Mouse (Mus musculus): ENCODE results near the gene Crat. TPM values are rescaled to one million over a fixed set of nuclear protein-coding genes. Genes with fewer than 3 reads are reported as not detected.

The Crat gene
- polyA plus RNA-seq, 1 experiment from 2014 or later = 25.9 TPM

GRCm38 (mm10) chr2:30414101-30414500 lies 1.5 kb downstream of the Crat start:
- no peak overlapping the region for H3K4me3 ChIP-seq (ENCODE audit: low read length)
- no peaks in the 10 kb centered on the region for H3K27me3 ChIP-seq (replicated peaks; ENCODE audit: control insufficient read depth, insufficient read depth, low read length)
- 84% methylated on average over 4 of the region's 4 CpGs for WGBS
- no peaks in the 10 kb centered on the region for H3K9me3 ChIP-seq (ENCODE audit: control insufficient read depth, low read length)
- no peak overlapping the region for H3K4me2 ChIP-seq (ENCODE audit: low read depth, low read length)
- no peaks in the 10 kb centered on the region for H3K36me3 ChIP-seq (ENCODE audit: control insufficient read depth, insufficient read depth, low read length)
- no peak for ATAC-seq
- H3K27ac ChIP-seq (ENCODE audit: low read length) = no peak overlapping the region
- H3K4me1 ChIP-seq (ENCODE audit: control insufficient read depth, insufficient read depth, low read length) = peaks cover 24% of the 10 kb centered on the region
- 0 out of 2 replicates have a peak overlapping the region, but pooled peaks have one; percentile 33 for H3K9ac ChIP-seq (ENCODE audit: low read depth, low read length)

GRCm38 (mm10) chr2:30413038-30413973 lies 2.3 kb downstream of the Crat start:
- no peak overlapping the region for H3K9ac ChIP-seq (ENCODE audit: low read depth, low read length)
- H3K4me2 ChIP-seq (ENCODE audit: low read depth, low read length) = no peak overlapping the region
- H3K4me1 ChIP-seq (ENCODE audit: control insufficient read depth, insufficient read depth, low read length) = peaks cover 20% of the 10 kb centered on the region
- no peaks in the 10 kb centered on the region for H3K27me3 ChIP-seq (replicated peaks; ENCODE audit: control insufficient read depth, insufficient read depth, low read length)
- H3K36me3 ChIP-seq (ENCODE audit: control insufficient read depth, insufficient read depth, low read length) = no peaks in the 10 kb centered on the region
- 75% methylated on average over 16 of the region's 16 CpGs for WGBS
- no peak for ATAC-seq
- H3K4me3 ChIP-seq (ENCODE audit: low read length) = no peak overlapping the region
- no peaks in the 10 kb centered on the region for H3K9me3 ChIP-seq (ENCODE audit: control insufficient read depth, low read length)
- H3K27ac ChIP-seq (ENCODE audit: low read length) = no peak overlapping the region

DNA sequence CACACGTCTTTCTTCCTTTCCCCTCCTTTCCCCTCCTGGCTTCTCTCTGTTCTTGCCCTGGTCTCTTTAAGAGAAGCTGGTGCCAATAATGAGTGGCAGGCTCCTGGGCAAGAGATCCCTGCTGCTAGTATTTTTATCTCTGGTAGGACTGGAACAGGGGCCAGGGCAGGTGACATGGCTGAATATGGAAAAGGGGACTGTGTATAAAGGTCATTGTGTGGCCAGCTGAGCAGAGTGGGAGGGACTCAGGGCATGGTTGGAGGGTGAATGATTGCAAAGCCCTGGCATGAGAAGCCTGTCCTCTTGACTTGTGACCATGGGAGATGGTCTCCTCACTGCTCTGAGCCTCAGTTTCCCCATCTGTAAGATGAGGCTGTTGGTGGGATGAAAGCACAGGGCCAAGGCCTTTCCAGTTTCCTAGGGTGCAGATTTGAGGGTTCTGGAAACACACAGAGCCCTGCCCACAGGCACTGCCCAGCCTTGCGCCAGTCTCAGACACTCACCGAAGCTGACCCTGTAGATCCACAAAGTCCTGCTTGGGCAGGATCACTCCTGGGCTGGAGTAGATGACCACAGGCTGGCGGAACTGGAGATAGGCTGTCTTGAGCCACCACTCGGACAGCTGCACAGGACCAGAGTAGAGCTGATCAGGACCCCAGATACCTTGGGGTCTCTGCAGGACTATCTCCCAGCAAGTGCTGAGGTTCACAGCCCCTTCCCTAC lies 6.0 kb downstream of the Crat start:
- no peak overlapping the region for H3K4me3 ChIP-seq (ENCODE audit: low read length)
- peaks cover 8% of the 10 kb centered on the region for H3K4me1 ChIP-seq (ENCODE audit: control insufficient read depth, insufficient read depth, low read length)
- H3K27me3 ChIP-seq (replicated peaks; ENCODE audit: control insufficient read depth, insufficient read depth, low read length) = no peaks in the 10 kb centered on the region
- H3K9ac ChIP-seq (ENCODE audit: low read depth, low read length) = no peak overlapping the region
- H3K36me3 ChIP-seq (ENCODE audit: control insufficient read depth, insufficient read depth, low read length) = no peaks in the 10 kb centered on the region; the same call in 1 of the 2 replicates
- WGBS = 88% methylated on average over 5 of the region's 5 CpGs
- H3K9me3 ChIP-seq (ENCODE audit: control insufficient read depth, low read length) = no peaks in the 10 kb centered on the region
- no peak for ATAC-seq
- H3K4me2 ChIP-seq (ENCODE audit: low read depth, low read length) = no peak overlapping the region
- no peak overlapping the region for H3K27ac ChIP-seq (ENCODE audit: low read length)

DNA sequence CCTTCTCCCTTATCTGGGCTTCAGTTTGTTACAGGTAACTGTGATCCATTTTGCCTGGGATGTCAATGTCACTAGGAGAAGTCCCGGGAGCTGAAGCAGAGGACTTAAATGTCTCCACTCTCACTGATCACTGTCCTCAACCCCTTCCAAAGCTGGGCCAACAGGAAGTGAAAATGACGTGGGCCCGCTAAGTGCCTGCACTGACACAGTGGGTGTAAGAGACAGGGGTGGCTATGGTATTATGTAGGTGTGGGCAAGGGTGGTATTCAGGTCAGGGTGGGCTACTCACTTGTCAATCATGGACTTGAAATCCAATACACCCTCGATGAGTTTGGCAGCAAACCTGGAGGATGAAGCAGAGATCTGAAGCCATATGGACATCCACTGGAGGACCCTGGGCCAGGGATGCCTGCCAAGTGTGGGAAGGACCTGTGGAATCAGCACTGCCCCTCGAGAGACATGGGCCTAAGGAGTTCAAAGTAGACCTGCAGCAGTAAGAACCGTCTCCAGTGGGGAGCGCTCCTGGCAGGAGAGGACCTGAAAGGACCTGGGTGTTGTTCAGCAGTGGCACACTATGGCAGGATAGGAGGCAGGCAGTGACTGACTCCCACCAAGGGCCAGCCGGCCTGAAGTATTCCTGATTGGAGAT lies 7.0 kb downstream of the Crat start:
- Histone ChIP-seq H3K4me3 (ENCODE audit: low read length) (no peak overlapping the region), H3K27me3 (replicated peaks; ENCODE audit: control insufficient read depth, insufficient read depth, low read length) (no peaks in the 10 kb centered on the region), H3K9ac (ENCODE audit: low read depth, low read length) (no peak overlapping the region; the same call in 1 of the 2 replicates), H3K4me2 (ENCODE audit: low read depth, low read length) (no peak overlapping the region), H3K36me3 (ENCODE audit: control insufficient read depth, insufficient read depth, low read length) (no peaks in the 10 kb centered on the region; the same call in 1 of the 2 replicates), H3K4me1 (ENCODE audit: control insufficient read depth, insufficient read depth, low read length) (peaks cover 4% of the 10 kb centered on the region; the same call in 1 of the 2 replicates), H3K27ac (ENCODE audit: low read length) (peak overlapping the region; percentile 61), H3K9me3 (ENCODE audit: control insufficient read depth, low read length) (no peaks in the 10 kb centered on the region)
- ATAC-seq = no peak; the same call in 1 of the 2 replicates
- WGBS = 82% methylated on average over 8 of the region's 8 CpGs

DNA sequence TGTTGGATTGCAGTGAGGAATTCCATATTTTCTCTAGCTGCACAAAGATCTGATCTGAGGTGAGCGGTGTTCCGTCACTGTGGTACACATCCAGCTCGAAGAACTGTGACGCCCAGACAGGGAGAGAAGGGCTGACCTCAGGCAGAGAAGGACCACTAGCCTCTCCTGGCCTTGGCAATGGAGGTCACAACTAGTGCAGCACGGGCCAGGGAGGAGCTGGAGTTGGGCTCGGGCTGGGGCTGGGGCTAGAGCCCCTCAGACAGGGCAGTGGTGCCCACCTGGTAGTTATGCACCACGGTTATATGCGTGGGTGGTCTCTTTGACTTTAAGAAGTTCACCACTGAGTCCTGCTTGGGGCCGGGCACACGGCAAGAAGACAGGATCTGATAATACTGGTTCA lies 7.8 kb downstream of the Crat start:
- Histone ChIP-seq H3K4me3 (ENCODE audit: low read length) (no peak overlapping the region), H3K9me3 (ENCODE audit: control insufficient read depth, low read length) (no peaks in the 10 kb centered on the region), H3K4me2 (ENCODE audit: low read depth, low read length) (no peak overlapping the region), H3K27ac (ENCODE audit: low read length) (peak overlapping the region; percentile 61), H3K4me1 (ENCODE audit: control insufficient read depth, insufficient read depth, low read length) (peaks cover 4% of the 10 kb centered on the region; the same call in 1 of the 2 replicates), H3K27me3 (replicated peaks; ENCODE audit: control insufficient read depth, insufficient read depth, low read length) (no peaks in the 10 kb centered on the region), H3K9ac (ENCODE audit: low read depth, low read length) (no peak overlapping the region), H3K36me3 (ENCODE audit: control insufficient read depth, insufficient read depth, low read length) (peaks cover 2% of the 10 kb centered on the region)
- peak; percentile 6; the same call in 1 of the 2 replicates for ATAC-seq
- 89% methylated on average over 10 of the region's 10 CpGs for WGBS

- no peak overlapping the region for H3K4me3 ChIP-seq (ENCODE audit: low read length)
- H3K27ac ChIP-seq (ENCODE audit: low read length) = no peak overlapping the region; the same call in 1 of the 2 replicates
- no peaks in the 10 kb centered on the region for H3K9me3 ChIP-seq (ENCODE audit: control insufficient read depth, low read length)
- 79% methylated on average over 2 of the region's 2 CpGs for WGBS
- H3K9ac ChIP-seq (ENCODE audit: low read depth, low read length) = no peak overlapping the region
- no peak overlapping the region for H3K4me2 ChIP-seq (ENCODE audit: low read depth, low read length)
- H3K36me3 ChIP-seq (ENCODE audit: control insufficient read depth, insufficient read depth, low read length) = peaks cover 4% of the 10 kb centered on the region
- peaks cover 4% of the 10 kb centered on the region; the same call in 1 of the 2 replicates for H3K4me1 ChIP-seq (ENCODE audit: control insufficient read depth, insufficient read depth, low read length)
- no peaks in the 10 kb centered on the region for H3K27me3 ChIP-seq (replicated peaks; ENCODE audit: control insufficient read depth, insufficient read depth, low read length)
- no peak for ATAC-seq
These were observed 8.4 kb downstream of the Crat start for GRCm38 (mm10) chr2:30407221-30407620.

GRCm38 (mm10) chr2:30403870-30404269 lies 11.7 kb downstream of the Crat start:
- H3K27ac ChIP-seq (ENCODE audit: low read length) = no peak overlapping the region
- peaks cover 16% of the 10 kb centered on the region for H3K36me3 ChIP-seq (ENCODE audit: control insufficient read depth, insufficient read depth, low read length)
- ATAC-seq = no peak
- H3K4me2 ChIP-seq (ENCODE audit: low read depth, low read length) = no peak overlapping the region
- no peak overlapping the region for H3K4me3 ChIP-seq (ENCODE audit: low read length)
- no peaks in the 10 kb centered on the region for H3K27me3 ChIP-seq (replicated peaks; ENCODE audit: control insufficient read depth, insufficient read depth, low read length)
- H3K9ac ChIP-seq (ENCODE audit: low read depth, low read length) = no peak overlapping the region
- H3K9me3 ChIP-seq (ENCODE audit: control insufficient read depth, low read length) = no peaks in the 10 kb centered on the region
- 85% methylated on average over 1 of the region's 1 CpGs for WGBS
- H3K4me1 ChIP-seq (ENCODE audit: control insufficient read depth, insufficient read depth, low read length) = peaks cover 4% of the 10 kb centered on the region; the same call in 1 of the 2 replicates

DNA sequence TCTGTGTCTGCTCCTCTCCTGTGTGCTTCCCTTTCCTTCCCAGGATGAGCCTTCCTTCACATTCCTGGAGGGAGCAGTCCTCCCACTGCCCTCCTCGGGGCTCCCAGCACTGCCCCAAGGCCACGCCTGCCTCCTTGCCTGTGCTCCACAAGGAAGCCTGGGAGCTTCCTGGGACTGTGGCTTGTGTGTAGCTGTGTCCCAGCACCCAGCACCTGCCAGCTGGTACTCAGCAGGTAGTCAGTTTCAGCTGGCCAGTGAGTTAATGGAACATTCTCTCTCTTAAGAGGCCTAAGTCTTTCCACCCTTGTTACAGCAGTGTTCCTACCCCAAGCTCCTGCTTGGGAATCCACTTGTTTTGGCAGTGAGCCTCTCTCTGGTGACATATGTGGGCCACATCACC lies 12.8 kb downstream of the Crat start:
- Histone ChIP-seq H3K27ac (ENCODE audit: low read length) (no peak overlapping the region), H3K9ac (ENCODE audit: low read depth, low read length) (no peak overlapping the region), H3K4me3 (ENCODE audit: low read length) (no peak overlapping the region), H3K4me2 (ENCODE audit: low read depth, low read length) (no peak overlapping the region), H3K9me3 (ENCODE audit: control insufficient read depth, low read length) (no peaks in the 10 kb centered on the region), H3K36me3 (ENCODE audit: control insufficient read depth, insufficient read depth, low read length) (peaks cover 19% of the 10 kb centered on the region), H3K27me3 (replicated peaks; ENCODE audit: control insufficient read depth, insufficient read depth, low read length) (no peaks in the 10 kb centered on the region), H3K4me1 (ENCODE audit: control insufficient read depth, insufficient read depth, low read length) (no peaks in the 10 kb centered on the region)
- no peak for ATAC-seq
- 75% methylated on average over 2 of the region's 2 CpGs for WGBS

DNA sequence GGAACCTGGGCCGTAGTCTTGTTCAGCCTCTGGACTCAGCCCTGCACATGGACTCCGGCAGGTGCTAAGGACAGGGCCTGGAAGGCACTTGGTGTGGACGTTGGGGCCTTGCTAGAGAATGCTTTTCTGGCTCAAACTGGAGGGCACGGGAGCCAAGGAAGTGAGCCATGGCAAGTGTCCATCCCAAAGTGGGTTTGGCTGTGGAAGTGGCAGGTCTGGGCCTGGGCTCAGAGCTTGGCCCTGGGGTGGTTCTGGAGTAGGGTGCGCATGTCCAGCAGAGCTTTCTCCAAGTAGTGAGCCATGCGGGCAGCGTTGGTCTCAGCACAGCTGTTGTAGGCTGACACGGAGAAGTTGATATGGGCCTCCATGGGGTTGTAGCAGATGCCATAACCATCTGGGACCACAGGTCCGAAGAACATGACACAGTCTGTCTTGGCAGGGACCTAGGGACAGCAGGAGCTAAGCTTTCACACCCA lies 13.2 kb downstream of the Crat start:
- no peak overlapping the region for H3K27ac ChIP-seq (ENCODE audit: low read length)
- no peaks in the 10 kb centered on the region for H3K9me3 ChIP-seq (ENCODE audit: control insufficient read depth, low read length)
- WGBS = 91% methylated on average over 9 of the region's 9 CpGs
- H3K36me3 ChIP-seq (ENCODE audit: control insufficient read depth, insufficient read depth, low read length) = peaks cover 20% of the 10 kb centered on the region
- no peaks in the 10 kb centered on the region for H3K4me1 ChIP-seq (ENCODE audit: control insufficient read depth, insufficient read depth, low read length)
- H3K4me2 ChIP-seq (ENCODE audit: low read depth, low read length) = no peak overlapping the region
- H3K4me3 ChIP-seq (ENCODE audit: low read length) = no peak overlapping the region
- no peaks in the 10 kb centered on the region for H3K27me3 ChIP-seq (replicated peaks; ENCODE audit: control insufficient read depth, insufficient read depth, low read length)
- H3K9ac ChIP-seq (ENCODE audit: low read depth, low read length) = no peak overlapping the region
- ATAC-seq = no peak

Measured in intestine, embryonic 16.5 days (tissue).